ENCODE assay signal across 8 mouse cellular contexts in the genomic region with DNA sequence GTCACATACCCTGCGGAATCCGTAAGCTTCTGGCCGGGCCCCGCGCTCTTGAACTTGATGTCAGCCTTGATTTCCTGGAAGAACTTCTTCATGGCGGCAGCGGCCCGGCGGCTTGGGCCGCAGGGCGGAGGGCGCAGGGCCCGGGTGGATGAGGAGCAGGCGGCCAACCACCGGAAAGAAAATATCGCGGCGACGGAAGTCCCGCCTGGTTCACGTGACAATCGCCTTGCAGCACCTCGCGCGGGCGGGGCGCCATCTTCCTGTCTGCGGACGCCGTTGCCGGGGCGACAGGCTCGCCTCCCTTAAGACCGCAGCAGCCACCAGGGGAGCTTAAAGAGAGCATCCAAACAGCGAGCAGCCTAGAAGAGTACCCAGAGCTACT. TPM values are rescaled to one million over a fixed set of nuclear protein-coding genes. Genes with fewer than 3 reads are reported as not detected.
A peak's percentile ranks its signal among the peaks of the same experiment; 100 is the strongest.
DNase-seq lines count a peak whose midpoint lies in the region; ATAC-seq and TF ChIP-seq lines count a peak whose summit lies in the region.

A gene (minus strand): TSS at position 202 of the 382 bp plus-strand sequence.

- TF ChIP-seq CTCF in lung, postnatal 0 days (IDR thresholded peaks at IDR 0.05), result peak; percentile 69

- H3K9me3 ChIP-seq in hindbrain, embryonic 10.5 days, result no peaks in the 10 kb centered on the region
- no peaks in the 10 kb centered on the region for H3K9me3 ChIP-seq in lung, postnatal 0 days (ENCODE audit: low read length)

- H3K4me1 ChIP-seq in hindbrain, embryonic 10.5 days (replicated peaks), result peaks cover 27% of the 10 kb centered on the region
- H3K4me1 ChIP-seq in lung, postnatal 0 days (ENCODE audit: insufficient read depth, low read depth, low read length), result peaks cover 12% of the 10 kb centered on the region; the same call in 1 of the 2 replicates

- DNase-seq in MEL-GATA-1-ER (ENCODE audit: extremely low read depth, low read depth), result peak; percentile 85
- peak; percentile 94 for DNase-seq in cerebellum, adult 8-10 months
- peak; percentile 97 for DNase-seq in hindbrain, embryonic 10.5 days (ENCODE audit: low spot score)
- DNase-seq in layer of hippocampus, adult 9-11 months, result peak; percentile 98
- peak; percentile 99 for DNase-seq in lung, postnatal 0 days (ENCODE audit: low spot score)
- DNase-seq in ovary, postnatal 14 days (ENCODE audit: low spot score), result peak; percentile 97
- DNase-seq in thymus, postnatal 14 days, result peak; percentile 98

- no peaks in the 10 kb centered on the region for H3K27me3 ChIP-seq in hindbrain, embryonic 10.5 days (ENCODE audit: insufficient read depth, poor library complexity, severe bottlenecking)
- no peaks in the 10 kb centered on the region for H3K27me3 ChIP-seq in lung, postnatal 0 days (replicated peaks; ENCODE audit: insufficient read depth, low read length)

- peak within 1 kb of the TSS; percentile 69 for H3K9ac ChIP-seq in lung, postnatal 0 days (replicated peaks; ENCODE audit: low read depth)

- whole genome bisulfite sequencing in hindbrain, embryonic 10.5 days, result 0% methylated on average over 35 of the region's 35 CpGs
- 0% methylated on average over 35 of the region's 35 CpGs for WGBS in lung, postnatal 0 days

- H3K27ac ChIP-seq in hindbrain, embryonic 10.5 days, result peak within 1 kb of the TSS; percentile 91
- H3K27ac ChIP-seq in lung, postnatal 0 days (ENCODE audit: low read length), result peak within 1 kb of the TSS; percentile 98; the same call in 1 of the 2 replicates

- ATAC-seq in frontal cortex, adult (ENCODE audit: low TSS enrichment), result peak; percentile 60
- ATAC-seq in lung, postnatal 0 days, result peak; percentile 52

- H3K4me2 ChIP-seq in lung, postnatal 0 days (replicated peaks; ENCODE audit: low read depth, low read length), result peak within 1 kb of the TSS; percentile 68

- peaks cover 32% of the 10 kb centered on the region for H3K36me3 ChIP-seq in hindbrain, embryonic 10.5 days
- peaks cover 16% of the 10 kb centered on the region for H3K36me3 ChIP-seq in lung, postnatal 0 days (ENCODE audit: insufficient read depth, low read length)

- peak; percentile 65 for TF ChIP-seq EP300 in lung, postnatal 0 days (IDR thresholded peaks at IDR 0.05)

- peak within 1 kb of the TSS; percentile 87 for H3K4me3 ChIP-seq in hindbrain, embryonic 10.5 days
- peak within 1 kb of the TSS; percentile 80 for H3K4me3 ChIP-seq in lung, postnatal 0 days (ENCODE audit: low read depth, low read length)

RNA-seq across cellular contexts. Expression of the gene that starts here (rescaled TPM):
- polyA plus RNA-seq in hindbrain, embryonic 10.5 days (2016; fragmentation: Nextera tagmentation; extraction: Ambion mirVana), result 38.7 and 52.7 TPM in 2 replicates
- polyA plus RNA-seq in lung, postnatal 0 days (2015; fragmentation: Nextera tagmentation; extraction: Ambion mirVana), result 59.7 and 60.4 TPM in 2 replicates

Comparison
In these comparisons a context has a peak if more than half of its experiments do, and no peak if none do; other contexts are left out.
1. Peak in every context shown above with its lines: DNase-seq, ATAC-seq, H3K4me3 ChIP-seq and H3K27ac ChIP-seq.